10 mouse cellular contexts compared by ENCODE assay signal in genomic region chr1:19857250-19857649, GRCm38 (mm10).
"Had no signal": no experiment of that assay in that cellular context is flagged by ENCODE, and none has a peak within 500 bp of the region (broad histone marks: within the 10 kb centered on the region; RNA-seq: fewer than 3 reads in every experiment).

No protein-coding gene starts in this region.

- H3K36me3 ChIP-seq: liver, embryonic 13.5 days had no signal

- H3K9ac ChIP-seq: liver, embryonic 13.5 days had no signal

- H3K4me2 ChIP-seq: liver, embryonic 13.5 days; midbrain, embryonic 11.5 days had no signal

- H3K27ac ChIP-seq: liver, embryonic 13.5 days had no signal

- H3K9me3 ChIP-seq: liver, embryonic 13.5 days had no signal

- H3K4me1 ChIP-seq: liver, embryonic 13.5 days had no signal

- DNase-seq: kidney, postnatal 14 days; kidney, postnatal 4 days; liver, embryonic 13.5 days; lung, adult 2 months; lung, postnatal 14 days; lung, postnatal 4 days; midbrain, embryonic 14.5 days; thymus, adult 18-20 months; thymus, postnatal 36 days had no signal

- H3K27me3 ChIP-seq: liver, embryonic 13.5 days had no signal

- H3K4me3 ChIP-seq: liver, embryonic 13.5 days had no signal
